Mouse (Mus musculus) kidney, adult 2 months (tissue): Measurements from ENCODE around the gene Meiob. TPM values are rescaled to one million over a fixed set of nuclear protein-coding genes. Genes with fewer than 3 reads are reported as not detected.

ENCODE experiments used
- DNase-seq: peaks from one replicate; pipeline ENCODE4 v3.0.0; 2021
- H3K27ac ChIP-seq: fragments of 200-500 bp; 2 replicates; pipeline ENCODE4 v1.5.1; 2012; ENCODE audit warnings: low read depth, low read length, control low read depth, inconsistent platforms; ENCODE audit not compliant: insufficient read depth
- H3K27me3 ChIP-seq: fragments of 200-500 bp; replicated peaks from 2 replicates; pipeline ENCODE4 v1.6.1; 2012; ENCODE audit warnings: mild to moderate bottlenecking, moderate library complexity, low read length, inconsistent platforms; ENCODE audit not compliant: control insufficient read depth, insufficient read depth
- H3K36me3 ChIP-seq: fragments of 200-500 bp; 2 replicates; pipeline ENCODE4 v1.6.1; 2012; ENCODE audit warnings: mild to moderate bottlenecking, moderate library complexity, low read length, inconsistent platforms; ENCODE audit not compliant: control insufficient read depth, insufficient read depth
- H3K4me1 ChIP-seq: fragments of 200-500 bp; 2 replicates; pipeline ENCODE4 v1.6.1; 2011; ENCODE audit warnings: low read length; ENCODE audit not compliant: control insufficient read depth, insufficient read depth
- H3K4me3 ChIP-seq: fragments of 200-500 bp; 2 replicates; pipeline ENCODE4 v1.5.1; 2011; ENCODE audit warnings: mild to moderate bottlenecking, low read depth, low read length, control low read depth; ENCODE audit not compliant: insufficient read depth
- CTCF ChIP-seq: fragments of 200-500 bp; conservative IDR thresholded peaks from 2 replicates; pipeline ENCODE4 v1.5.1; 2011; ENCODE audit warnings: low read depth, mild to moderate bottlenecking, control low read depth, low read length, moderate library complexity, mixed read lengths; ENCODE audit not compliant: insufficient read depth, insufficient read length
- POLR2A ChIP-seq: fragments of 200-500 bp; IDR thresholded peaks from one replicate; pipeline ENCODE4 v1.6.1; 2011; ENCODE audit warnings: low read depth, low read length, control low read depth
- WGBS: fragments of 180-500 bp; shearing (Covaris S2); methylation state at CpG from one replicate; pipeline ENCODE4 v1.1.7; 2018; 5-methylcytosine and 5-hydroxymethylcytosine counted together
- polyA plus RNA-seq: library from polyadenylated mRNA; depleted of rRNA; stranded (reverse); fragments of >200 nt; gene quantifications from 2 replicates; pipeline ENCODE4 v1.2.3, GENCODE M21; 2012

Meiob gene
- polyA plus RNA-seq, 1 experiment: not detected

DNA sequence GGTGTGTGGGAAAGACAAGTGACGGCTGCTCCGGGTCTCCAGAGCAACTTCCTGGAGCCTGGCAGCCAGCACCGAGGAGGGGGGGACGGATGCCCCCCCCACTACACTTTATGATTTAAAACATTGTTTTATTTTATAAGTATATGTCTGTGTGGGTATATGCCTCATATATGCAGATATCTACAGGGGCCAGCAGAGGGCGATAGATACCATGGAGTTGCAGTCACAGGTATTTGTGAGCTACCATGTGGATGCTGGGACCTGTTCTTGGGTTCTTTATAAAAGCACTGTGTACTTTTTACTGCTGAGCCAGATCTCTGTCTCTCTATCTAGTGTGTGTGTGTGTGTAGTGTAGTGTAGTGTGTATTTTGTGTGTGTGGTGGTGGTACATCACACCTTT, 30.8 kb upstream of the Meiob start:
- H3K36me3 ChIP-seq: no peaks in the 10 kb centered on the region
- DNase-seq: no peak
- TF ChIP-seq CTCF (peak; percentile 16; the same call in 1 of the 2 replicates), POLR2A (no peak)
- 84% methylated on average over 5 of the region's 5 CpGs for WGBS
- no peaks in the 10 kb centered on the region; the same call in 1 of the 2 replicates for H3K4me1 ChIP-seq
- no peak overlapping the region for H3K27ac ChIP-seq
- H3K4me3 ChIP-seq: no peak overlapping the region
- H3K27me3 ChIP-seq: no peaks in the 10 kb centered on the region

GRCm38 (mm10) chr17:24775173-24775572, 28.9 kb upstream of the Meiob start:
- no peaks in the 10 kb centered on the region for H3K36me3 ChIP-seq
- TF ChIP-seq POLR2A (no peak), CTCF (no peak)
- WGBS: 83% methylated on average over 8 of the region's 8 CpGs

DNA sequence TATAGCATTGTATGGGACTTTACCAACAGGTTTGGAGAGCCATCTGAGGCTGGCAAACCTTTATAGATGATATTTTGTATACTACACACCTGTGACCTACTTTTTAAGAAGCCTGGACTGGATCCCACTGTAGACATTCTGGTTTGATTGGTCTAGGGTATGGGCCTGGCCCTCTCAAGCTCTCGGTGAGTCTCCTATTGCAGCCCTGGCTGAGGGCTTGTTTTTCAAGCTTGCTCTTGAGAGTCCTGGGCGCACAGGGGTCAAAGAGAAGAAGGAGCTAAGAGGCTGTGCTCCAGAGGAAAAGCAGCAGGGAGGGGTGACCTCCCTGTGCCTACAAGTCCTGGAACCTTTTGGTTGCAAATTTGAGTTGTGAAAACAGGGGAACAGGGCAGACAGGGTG, 27.0 kb upstream of the Meiob start:
- Histone ChIP-seq H3K27me3 (no peaks in the 10 kb centered on the region), H3K36me3 (no peaks in the 10 kb centered on the region), H3K4me1 (no peaks in the 10 kb centered on the region; the same call in 1 of the 2 replicates), H3K4me3 (no peak overlapping the region), H3K27ac (no peak overlapping the region)
- DNase-seq: no peak
- WGBS: 68% methylated on average over 2 of the region's 2 CpGs
- no peak for TF ChIP-seq POLR2A
- TF ChIP-seq CTCF: no peak

More at GRCm38 (mm10) chr17:24775173-24775572, 28.9 kb upstream of the Meiob start:
- no peaks in the 10 kb centered on the region; the same call in 1 of the 2 replicates for H3K4me1 ChIP-seq
- no peak overlapping the region for H3K4me3 ChIP-seq
- no peaks in the 10 kb centered on the region for H3K27me3 ChIP-seq
- no peak for DNase-seq
- no peak overlapping the region for H3K27ac ChIP-seq

DNA sequence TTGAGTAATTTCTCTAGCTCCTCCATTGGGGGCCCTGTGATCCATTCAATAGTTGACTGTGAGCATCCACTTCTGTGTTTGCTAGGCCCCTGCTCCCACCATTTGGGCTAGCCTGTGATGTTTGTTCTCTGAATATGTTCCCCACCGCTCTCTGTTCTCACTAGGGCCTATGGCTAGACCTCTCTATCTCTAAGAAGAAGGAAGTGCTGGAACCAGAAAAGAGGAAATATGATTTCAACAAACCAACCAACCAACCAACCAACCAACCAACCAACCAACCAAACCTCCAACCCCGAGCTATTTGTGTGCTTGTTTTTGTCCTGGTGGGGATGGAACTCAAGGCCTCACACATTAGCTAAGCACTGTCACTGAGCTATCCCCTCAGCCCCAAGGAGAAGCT, 23.3 kb upstream of the Meiob start:
- H3K27ac ChIP-seq: no peak overlapping the region
- no peak for DNase-seq
- H3K36me3 ChIP-seq: no peaks in the 10 kb centered on the region
- no peak for TF ChIP-seq POLR2A
- TF ChIP-seq CTCF: no peak
- 89% methylated on average over 2 of the region's 2 CpGs for WGBS
- H3K27me3 ChIP-seq: no peaks in the 10 kb centered on the region
- no peak overlapping the region for H3K4me3 ChIP-seq
- H3K4me1 ChIP-seq: no peaks in the 10 kb centered on the region

- no peaks in the 10 kb centered on the region for H3K4me1 ChIP-seq
- no peaks in the 10 kb centered on the region for H3K36me3 ChIP-seq
- no peak for DNase-seq
- 35% methylated on average over 8 of the region's 8 CpGs for WGBS
- H3K27ac ChIP-seq: no peak overlapping the region
- no peaks in the 10 kb centered on the region for H3K27me3 ChIP-seq
- H3K4me3 ChIP-seq: no peak overlapping the region
- TF ChIP-seq CTCF (no peak), POLR2A (no peak)
Observed at GRCm38 (mm10) chr17:24792190-24792589, 11.9 kb upstream of the Meiob start.

GRCm38 (mm10) chr17:24794791-24795190, 9.3 kb upstream of the Meiob start:
- Histone ChIP-seq H3K27ac (no peak overlapping the region), H3K4me3 (no peak overlapping the region), H3K36me3 (no peaks in the 10 kb centered on the region), H3K27me3 (no peaks in the 10 kb centered on the region), H3K4me1 (no peaks in the 10 kb centered on the region)
- 41% methylated on average over 12 of the region's 12 CpGs for WGBS
- DNase-seq: no peak
- TF ChIP-seq POLR2A (no peak), CTCF (no peak)

- Histone ChIP-seq H3K4me1 (no peaks in the 10 kb centered on the region), H3K36me3 (no peaks in the 10 kb centered on the region), H3K27ac (no peak overlapping the region), H3K27me3 (no peaks in the 10 kb centered on the region), H3K4me3 (no peak overlapping the region)
- DNase-seq: no peak
- WGBS: 53% methylated on average over 3 of the region's 3 CpGs
- TF ChIP-seq CTCF (no peak), POLR2A (no peak)
Observed at GRCm38 (mm10) chr17:24796969-24797368, 7.1 kb upstream of the Meiob start.

DNA sequence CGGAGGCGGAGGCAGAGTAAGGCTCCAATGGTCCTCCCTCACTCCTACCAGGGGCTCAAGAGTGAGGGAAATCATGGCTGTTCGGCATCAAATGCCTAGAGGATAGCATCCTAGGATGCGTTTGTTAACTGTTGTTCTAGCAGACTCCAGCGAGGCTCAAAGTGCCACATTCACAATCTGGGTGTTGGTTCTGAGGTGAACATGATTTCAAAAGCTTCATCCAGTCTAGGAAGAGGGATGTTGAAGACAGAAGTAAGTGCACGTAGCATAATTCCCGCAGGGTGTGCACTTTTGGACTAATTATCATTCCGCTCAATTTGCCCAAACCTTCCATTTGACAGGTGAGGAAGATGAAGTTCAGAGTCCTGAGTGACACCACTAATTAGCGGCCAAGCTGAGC, 5.9 kb upstream of the Meiob start:
- no peaks in the 10 kb centered on the region for H3K27me3 ChIP-seq
- no peaks in the 10 kb centered on the region for H3K36me3 ChIP-seq
- no peak overlapping the region for H3K27ac ChIP-seq
- 60% methylated on average over 9 of the region's 9 CpGs for WGBS
- H3K4me3 ChIP-seq: no peak overlapping the region
- TF ChIP-seq POLR2A: no peak
- TF ChIP-seq CTCF: no peak
- DNase-seq: no peak
- H3K4me1 ChIP-seq: no peaks in the 10 kb centered on the region
